Mouse (Mus musculus) limb, embryonic 14.5 days (tissue): ENCODE measurements around the gene Psmb5. TPM values are rescaled to one million over a fixed set of nuclear protein-coding genes. Genes with fewer than 3 reads are reported as not detected.

Source experiments
- ATAC-seq: fragments of 200-750 bp; cut with Nextera tagmentation; 2 replicates; pipeline ENCODE4 v1.8.0; 2017; ENCODE audit warnings: low read depth, moderate number of reproducible peaks, moderate TSS enrichment; ENCODE audit not compliant: low FRiP score
- DNase-seq: peaks from one replicate; pipeline ENCODE4 v3.0.0-alpha.2; 2015; ENCODE audit warnings: low spot score
- H3K27ac ChIP-seq: fragments of 300-500 bp; sonication (generic); replicated peaks from 2 replicates; pipeline ENCODE4 v1.5.1; 2014; ENCODE audit warnings: low read depth, mild to moderate bottlenecking, low read length, moderate library complexity, mixed read lengths
- H3K27me3 ChIP-seq: fragments of 300-500 bp; sonication (generic); 2 replicates; pipeline ENCODE4 v1.6.1; 2014; ENCODE audit warnings: low read length, mixed read lengths; ENCODE audit not compliant: control insufficient read depth, insufficient read depth
- H3K36me3 ChIP-seq: fragments of 300-500 bp; sonication (generic); 2 replicates; pipeline ENCODE4 v1.6.1; 2014; ENCODE audit warnings: mild to moderate bottlenecking, low read length, moderate library complexity, mixed read lengths; ENCODE audit not compliant: control insufficient read depth, insufficient read depth
- H3K4me1 ChIP-seq: fragments of 300-500 bp; sonication (generic); 2 replicates; pipeline ENCODE4 v1.6.1; 2014; ENCODE audit warnings: antibody characterized with exemption, low read length, mixed read lengths; ENCODE audit not compliant: control insufficient read depth, insufficient read depth
- H3K4me2 ChIP-seq: fragments of 300-500 bp; sonication (generic); replicated peaks from 2 replicates; pipeline ENCODE4 v1.6.1; 2014; ENCODE audit warnings: low read depth, mild to moderate bottlenecking, low read length, moderate library complexity; ENCODE audit not compliant: severe bottlenecking
- H3K4me3 ChIP-seq: fragments of 300-500 bp; sonication (generic); replicated peaks from 2 replicates; pipeline ENCODE4 v1.5.1; 2014; ENCODE audit warnings: low read length
- H3K9ac ChIP-seq: fragments of 300-500 bp; sonication (generic); 2 replicates; pipeline ENCODE4 v1.6.1; 2014; ENCODE audit warnings: mild to moderate bottlenecking, low read depth, low read length, moderate library complexity; ENCODE audit not compliant: severe bottlenecking
- H3K9me3 ChIP-seq: fragments of 300-500 bp; sonication (generic); 2 replicates; pipeline ENCODE4 v1.6.1; 2016; ENCODE audit warnings: low read length; ENCODE audit not compliant: control insufficient read depth
- POLR2A ChIP-seq: fragments of 200-500 bp; IDR thresholded peaks from 2 replicates; pipeline ENCODE4 v1.8.0; 2012; ENCODE audit warnings: inconsistent platforms, mild to moderate bottlenecking, moderate library complexity, borderline replicate concordance; ENCODE audit not compliant: insufficient read depth, insufficient read length; ENCODE audit errors: extremely low read depth
- WGBS: fragments of 180-500 bp; shearing (Covaris S2); extraction: QIAGEN DNeasy Blood & Tissue Kit; methylation state at CpG from one replicate; pipeline ENCODE4 v1.1.7; 2014; 5-methylcytosine and 5-hydroxymethylcytosine counted together
- polyA plus RNA-seq, 2 experiments: library from polyadenylated mRNA; depleted of rRNA in 1 of 2; stranded (reverse) in 1 of 2; unstranded in 1 of 2; fragments of >200 nt; fragmentation: Nextera tagmentation in 1 of 2; extraction: Ambion mirVana in 1 of 2; gene quantifications; 2 replicates each; pipeline versions ENCODE4 v1.2.1 to v1.2.3; 2012 to 2014

The Psmb5 gene
- polyA plus RNA-seq, 2 experiments = 196 to 375 TPM

GRCm38 (mm10) chr14:54630583-54631239, 12.9 kb upstream of the Psmb5 start:
- ATAC-seq (no peak), DNase-seq (no peak)
- Histone ChIP-seq H3K4me3 (no peak overlapping the region), H3K36me3 (peaks cover 48% of the 10 kb centered on the region), H3K4me1 (no peaks in the 10 kb centered on the region), H3K27me3 (no peaks in the 10 kb centered on the region), H3K9me3 (no peaks in the 10 kb centered on the region), H3K4me2 (no peak overlapping the region), H3K27ac (no peak overlapping the region), H3K9ac (no peak overlapping the region)
- no peak for TF ChIP-seq POLR2A
- WGBS = 72% methylated on average over 11 of the region's 11 CpGs

DNA sequence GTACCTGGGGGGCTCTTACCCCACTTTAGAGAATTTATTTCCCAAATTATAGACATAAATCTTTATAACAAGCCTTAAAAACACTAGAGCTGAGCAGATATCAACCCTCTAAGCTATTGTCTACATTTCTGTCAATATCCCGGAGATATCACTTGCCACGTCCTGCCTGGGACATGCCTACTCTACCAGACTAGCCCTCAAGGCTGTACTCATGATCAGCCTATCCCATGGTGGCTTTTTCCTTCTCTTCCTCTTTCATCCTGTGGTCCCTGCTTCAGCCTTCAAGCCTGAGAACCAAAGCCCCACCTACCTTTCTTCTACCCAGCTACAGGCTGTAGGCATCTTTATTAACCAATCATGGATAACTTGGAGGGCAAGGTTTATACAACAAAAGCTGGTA, 12.0 kb upstream of the Psmb5 start:
- Histone ChIP-seq H3K4me2 (no peak overlapping the region), H3K4me3 (no peak overlapping the region), H3K4me1 (no peaks in the 10 kb centered on the region), H3K36me3 (peaks cover 42% of the 10 kb centered on the region), H3K27me3 (no peaks in the 10 kb centered on the region), H3K9ac (no peak overlapping the region), H3K9me3 (no peaks in the 10 kb centered on the region), H3K27ac (no peak overlapping the region)
- ATAC-seq (no peak), DNase-seq (no peak)
- no peak for TF ChIP-seq POLR2A
- WGBS = 86% methylated on average over 2 of the region's 2 CpGs

GRCm38 (mm10) chr14:54628103-54628502, 10.3 kb upstream of the Psmb5 start:
- Histone ChIP-seq H3K36me3 (peaks cover 26% of the 10 kb centered on the region), H3K27me3 (no peaks in the 10 kb centered on the region), H3K9ac (no peak overlapping the region), H3K9me3 (no peaks in the 10 kb centered on the region), H3K4me3 (no peak overlapping the region), H3K4me2 (no peak overlapping the region), H3K27ac (no peak overlapping the region), H3K4me1 (no peaks in the 10 kb centered on the region)
- ATAC-seq (no peak), DNase-seq (no peak)
- 85% methylated on average over 5 of the region's 5 CpGs for WGBS
- no peak for TF ChIP-seq POLR2A

DNA sequence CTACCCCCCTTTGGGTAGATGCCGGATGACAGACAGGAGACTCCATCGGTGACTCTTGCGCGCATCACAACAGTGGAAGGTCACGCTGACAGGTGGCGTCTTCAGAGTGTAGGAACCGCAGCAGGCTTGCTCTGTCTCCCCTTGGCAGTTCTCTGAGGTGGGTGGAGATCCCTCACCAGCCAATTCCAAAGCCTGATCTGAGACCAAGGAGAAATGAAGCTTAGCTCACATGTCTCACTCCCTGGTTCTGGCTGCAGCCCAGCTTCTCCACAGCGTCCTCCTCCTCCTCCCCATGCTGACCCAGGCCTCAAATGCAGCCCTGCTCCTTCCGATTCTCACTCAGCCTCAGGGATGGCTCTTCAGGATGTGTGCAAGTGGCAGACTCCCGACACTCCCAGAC, 7.2 kb upstream of the Psmb5 start:
- no peaks in the 10 kb centered on the region for H3K36me3 ChIP-seq
- H3K9ac ChIP-seq = no peak overlapping the region
- WGBS = 77% methylated on average over 10 of the region's 10 CpGs
- no peaks in the 10 kb centered on the region for H3K27me3 ChIP-seq
- no peaks in the 10 kb centered on the region for H3K9me3 ChIP-seq
- H3K4me3 ChIP-seq = no peak overlapping the region
- H3K4me1 ChIP-seq = no peaks in the 10 kb centered on the region
- DNase-seq (no peak), ATAC-seq (no peak)
- TF ChIP-seq POLR2A = no peak
- H3K4me2 ChIP-seq = no peak overlapping the region
- H3K27ac ChIP-seq = no peak overlapping the region

DNA sequence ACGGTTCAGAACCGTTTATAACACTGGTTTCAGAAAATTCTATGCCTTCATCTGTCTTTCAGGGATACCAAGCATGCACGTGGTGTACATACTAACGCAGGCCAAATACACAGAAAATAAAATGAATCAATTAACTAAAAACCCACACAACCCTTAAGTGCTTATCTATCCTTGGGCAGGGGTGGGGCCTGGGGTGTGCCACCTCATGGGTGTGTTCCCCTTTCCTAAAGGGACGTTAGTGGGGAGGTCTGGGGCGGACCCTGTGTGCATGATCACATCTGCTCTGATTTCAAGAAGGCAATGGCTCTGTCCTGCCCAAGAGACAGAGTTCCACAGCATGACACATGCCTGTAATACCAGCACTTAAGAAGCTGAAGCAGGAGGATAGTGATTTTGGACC, 5.5 kb upstream of the Psmb5 start:
- 84% methylated on average over 6 of the region's 6 CpGs for WGBS

More for the DNA sequence above, 5.5 kb upstream of the Psmb5 start:
- no peaks in the 10 kb centered on the region for H3K36me3 ChIP-seq
- no peak overlapping the region for H3K4me3 ChIP-seq
- no peaks in the 10 kb centered on the region for H3K9me3 ChIP-seq
- H3K4me2 ChIP-seq = no peak overlapping the region
- no peak overlapping the region for H3K9ac ChIP-seq
- no peaks in the 10 kb centered on the region for H3K4me1 ChIP-seq
- no peak for DNase-seq
- ATAC-seq = no peak
- no peaks in the 10 kb centered on the region for H3K27me3 ChIP-seq
- no peak overlapping the region for H3K27ac ChIP-seq
- no peak for TF ChIP-seq POLR2A
